Mouse (Mus musculus) G1E (cell line): ENCODE measurements around the gene Sptlc2.

ENCODE experiments used
- CTCF ChIP-seq: IDR thresholded peaks from 2 replicates; pipeline ENCODE4 v1.5.1; 2012; ENCODE audit warnings: low read depth, low read length, inconsistent platforms, mixed read lengths
- GATA1 ChIP-seq: IDR thresholded peaks from 2 replicates; pipeline ENCODE4 v1.6.1; 2012; ENCODE audit warnings: borderline replicate concordance, low read length, inconsistent platforms, mixed read lengths

DNA sequence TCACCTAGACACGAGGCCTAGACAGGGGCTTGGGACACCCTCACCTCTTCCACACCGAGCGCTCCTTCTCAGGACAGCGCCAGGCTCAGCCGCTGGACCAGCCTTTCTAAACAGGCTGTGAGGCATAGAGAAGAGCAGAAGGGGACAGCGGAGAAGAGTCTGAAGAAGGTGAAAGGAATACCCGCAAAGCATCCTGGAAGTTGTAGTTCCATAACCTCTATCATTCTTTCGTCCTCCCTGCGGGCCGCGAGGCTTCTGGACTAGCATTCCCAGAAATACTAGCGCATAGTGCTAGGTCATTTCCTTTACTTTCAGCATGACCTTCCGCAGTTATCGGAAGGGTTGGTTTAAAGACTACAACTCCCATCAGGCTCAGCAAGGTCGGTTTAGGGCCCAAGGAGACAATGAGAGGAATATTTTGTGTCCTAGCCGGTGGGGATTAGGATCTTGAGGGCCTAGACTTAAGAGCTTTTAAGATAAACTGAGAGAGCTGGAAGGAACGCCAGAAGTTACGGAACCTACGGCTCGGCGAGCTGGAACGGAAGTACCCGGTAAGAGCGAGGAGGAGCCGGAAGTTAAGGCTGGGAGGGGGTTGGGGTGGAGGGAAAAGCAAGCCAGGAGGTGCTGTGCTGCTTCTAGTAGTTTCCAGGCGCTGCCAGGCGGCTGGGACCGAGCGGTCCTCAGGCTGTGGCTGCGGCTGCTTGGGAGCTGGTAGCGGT is 121.9 kb downstream of the Sptlc2 start, which contains the start of the genes Vipas39 and Ahsa1:
- no peak for TF ChIP-seq CTCF
- no peak for TF ChIP-seq GATA1
